In the genomic region with DNA sequence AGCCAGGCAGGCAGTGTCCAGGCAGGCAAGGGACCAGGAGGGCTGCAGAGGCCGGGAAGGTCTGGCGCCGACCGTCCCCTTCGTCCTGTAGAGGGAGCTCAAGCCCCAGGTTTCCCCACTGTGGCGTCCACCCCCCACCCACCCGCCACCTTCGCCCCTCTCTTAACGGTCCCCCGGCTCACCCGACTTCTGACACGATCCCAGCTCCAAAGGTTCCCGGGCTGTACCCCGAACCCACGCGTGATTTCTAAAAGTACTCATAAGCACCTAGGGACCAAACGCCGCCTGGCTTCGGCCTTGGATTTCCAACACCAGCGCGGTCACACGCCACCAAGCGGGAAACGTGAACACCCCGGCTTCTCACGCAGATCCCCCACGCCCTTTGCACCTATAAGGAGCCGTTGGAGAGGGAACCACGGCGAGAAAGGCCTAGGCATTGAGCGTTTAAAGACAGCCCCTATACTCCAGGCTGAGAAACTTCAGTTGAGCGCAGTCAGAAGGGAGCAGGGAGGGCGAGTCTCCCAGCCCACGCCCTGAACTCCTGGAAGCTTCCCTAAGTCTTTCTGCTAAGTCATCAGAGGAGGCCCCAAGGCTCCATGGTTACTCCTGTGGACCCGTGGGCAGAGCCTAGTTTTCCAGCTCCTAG, we compare ENCODE assay signal across 8 mouse cellular contexts. TPM values are rescaled to one million over a fixed set of nuclear protein-coding genes. Genes with fewer than 3 reads are reported as not detected.
DNase-seq lines count a peak whose midpoint lies in the region; ATAC-seq and TF ChIP-seq lines count a peak whose summit lies in the region.

No protein-coding gene starts in this region.

- ATAC-seq in cerebellum, adult (ENCODE audit: insufficient number of reproducible peaks, low FRiP score, low TSS enrichment), result no peak
- ATAC-seq in forebrain, embryonic 15.5 days (replicated peaks), result peak; percentile 23; the same call in 1 of the 2 replicates
- peak; percentile 20 for ATAC-seq in hindbrain, embryonic 12.5 days (ENCODE audit: low FRiP score)

- peaks cover 80% of the 10 kb centered on the region for H3K27me3 ChIP-seq in forebrain, embryonic 15.5 days
- peaks cover 35% of the 10 kb centered on the region for H3K27me3 ChIP-seq in hindbrain, embryonic 12.5 days
- no peaks in the 10 kb centered on the region for H3K27me3 ChIP-seq in myocyte (ENCODE audit: control insufficient read depth, insufficient read depth, insufficient read length)

- no peaks in the 10 kb centered on the region for H3K9me3 ChIP-seq in forebrain, embryonic 15.5 days
- H3K9me3 ChIP-seq in hindbrain, embryonic 12.5 days (replicated peaks), result no peaks in the 10 kb centered on the region

- H3K36me3 ChIP-seq in forebrain, embryonic 15.5 days, result no peaks in the 10 kb centered on the region
- no peaks in the 10 kb centered on the region for H3K36me3 ChIP-seq in hindbrain, embryonic 12.5 days
- H3K36me3 ChIP-seq in myocyte (ENCODE audit: control insufficient read depth, insufficient read depth), result no peaks in the 10 kb centered on the region

- no peak overlapping the region for H3ac ChIP-seq in myocyte (ENCODE audit: control insufficient read depth, insufficient read length)

- no peak overlapping the region for H3K27ac ChIP-seq in forebrain, embryonic 15.5 days (replicated peaks)
- peak overlapping the region; percentile 96 for H3K27ac ChIP-seq in hindbrain, embryonic 12.5 days

- H3K9ac ChIP-seq in forebrain, embryonic 15.5 days (replicated peaks), result no peak overlapping the region
- H3K9ac ChIP-seq in hindbrain, embryonic 12.5 days, result peak overlapping the region; percentile 98

- peaks cover 47% of the 10 kb centered on the region for H3K4me1 ChIP-seq in forebrain, embryonic 15.5 days
- H3K4me1 ChIP-seq in hindbrain, embryonic 12.5 days, result peaks cover 52% of the 10 kb centered on the region

- H3K4me3 ChIP-seq in forebrain, embryonic 15.5 days, result peak overlapping the region; percentile 27
- peak overlapping the region; percentile 60 for H3K4me3 ChIP-seq in hindbrain, embryonic 12.5 days
- no peak overlapping the region for H3K4me3 ChIP-seq in myocyte

- peaks cover 10% of the 10 kb centered on the region for H3K79me2 ChIP-seq in myocyte (ENCODE audit: control insufficient read depth, insufficient read depth)

- under 1% methylated on average over 35 of the region's 35 CpGs for WGBS in forebrain, embryonic 15.5 days
- WGBS in hindbrain, embryonic 12.5 days, result under 1% methylated on average over 34 of the region's 35 CpGs

- TF ChIP-seq POLR2A in myocyte (IDR thresholded peaks at IDR 0.05; ENCODE audit: insufficient read length, low read depth), result no peak

- DNase-seq in cerebellum, adult 18-20 months, result peak; percentile 55 to 62
- peak; percentile 55 for DNase-seq in brain, adult 2 months (ENCODE audit: low read depth, low spot score)
- peak; percentile 51 for DNase-seq in liver
- no peak for DNase-seq in spleen, postnatal 4 days (ENCODE audit: low spot score in 2 of 2)

- peak overlapping the region; percentile 42 for H3K4me2 ChIP-seq in forebrain, embryonic 15.5 days (replicated peaks)
- peak overlapping the region; percentile 62 for H3K4me2 ChIP-seq in hindbrain, embryonic 12.5 days (replicated peaks)
- H3K4me2 ChIP-seq in myocyte (ENCODE audit: low read depth), result peak overlapping the region; percentile 56

TF ChIP-seq in myocyte, 11 proteins besides CTCF, POLR2A, EP300 and RAD21:
- TF ChIP-seq POLR2AphosphoS2 (IDR thresholded peaks at IDR 0.05; ENCODE audit: insufficient read length, low read depth) (peak; percentile 53), CEBPB (IDR thresholded peaks at IDR 0.05; ENCODE audit: insufficient read depth, poor library complexity, severe bottlenecking) (no peak), USF1 (IDR thresholded peaks at IDR 0.05; ENCODE audit: low read depth) (no peak), TCF3 (IDR thresholded peaks at IDR 0.05; ENCODE audit: insufficient read length, low read depth) (no peak), SRF (IDR thresholded peaks at IDR 0.05; ENCODE audit: control insufficient read depth, insufficient read length, low read depth) (no peak), E2F4 (IDR thresholded peaks at IDR 0.05; ENCODE audit: insufficient read depth) (no peak), REST (IDR thresholded peaks at IDR 0.05; ENCODE audit: insufficient read depth, insufficient read length) (no peak), MYOD1 (IDR thresholded peaks at IDR 0.05; ENCODE audit: control insufficient read depth in 1 of 3, insufficient read length in 2 of 3, low read depth in 2 of 3) (no peak)

RNA-seq across cellular contexts. Expression of a gene that starts 4.1 kb away (rescaled TPM):
- polyA plus RNA-seq in forebrain, embryonic 15.5 days (2015; fragmentation: Nextera tagmentation; extraction: Ambion mirVana), result 1.6 TPM in 2 replicates
- polyA plus RNA-seq in hindbrain, embryonic 12.5 days (2016; fragmentation: Nextera tagmentation; extraction: Ambion mirVana), result 52.8 and 56.7 TPM in 2 replicates
- 26.4 TPM for polyA plus RNA-seq in myocyte (2012; fragmentation: generic; extraction: Trizol)

Comparison
In these comparisons a context has a peak if more than half of its experiments do, and no peak if none do; other contexts are left out.
1. DNase-seq: peak in cerebellum, adult 18-20 months (2 of 2), brain, adult 2 months (single experiment) and liver (single experiment); none in spleen, postnatal 4 days (0 of 2).
2. RNA of a gene that starts 4.1 kb away (polyA plus RNA-seq): 52.8 to 56.7 TPM in hindbrain, embryonic 12.5 days and 26.4 TPM in myocyte (single experiment); 1.6 TPM in forebrain, embryonic 15.5 days; every median in the first group is over 10 times any median in the second.
3. Peak in every context shown above with its lines, with median percentiles within 50 percentile points of each other: H3K4me2 ChIP-seq.